Mouse (Mus musculus) monocyte, adult 2 months (primary cell): ENCODE measurements around the gene Gm28305.

Experiments
- DNase-seq, 2 experiments: peaks; one replicate each; pipeline ENCODE4 v3.0.0; 2022; ENCODE audit warnings: low spot score in 2 of 2, low read depth in 1 of 2

The Gm28305 gene

DNA sequence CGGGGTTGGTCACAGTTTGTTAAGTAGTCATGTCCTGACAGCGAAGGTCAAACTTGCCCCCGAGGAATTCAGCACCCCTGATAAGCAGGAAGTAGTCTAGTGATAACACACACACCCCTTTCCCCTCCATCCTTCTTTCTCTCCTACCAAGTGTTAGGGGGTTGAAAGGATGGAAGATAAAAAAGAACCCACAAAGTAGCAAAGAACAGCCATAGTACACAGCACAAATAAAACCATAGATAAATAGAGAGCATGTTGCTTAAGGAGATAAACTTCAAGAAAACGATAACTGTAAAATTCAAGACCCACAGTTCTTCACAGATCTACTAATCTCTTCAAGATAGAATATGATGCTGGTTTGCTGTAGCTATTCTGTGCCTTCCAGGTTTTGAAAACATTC lies 29.8 kb downstream of the Gm28305 start:
- DNase-seq = no peak

GRCm38 (mm10) chr9:104070863-104071604 lies 30.6 kb downstream of the Gm28305 start:
- DNase-seq = no peak

- DNase-seq = no peak
Observed at GRCm38 (mm10) chr9:104075808-104076207, 35.3 kb downstream of the Gm28305 start.

DNA sequence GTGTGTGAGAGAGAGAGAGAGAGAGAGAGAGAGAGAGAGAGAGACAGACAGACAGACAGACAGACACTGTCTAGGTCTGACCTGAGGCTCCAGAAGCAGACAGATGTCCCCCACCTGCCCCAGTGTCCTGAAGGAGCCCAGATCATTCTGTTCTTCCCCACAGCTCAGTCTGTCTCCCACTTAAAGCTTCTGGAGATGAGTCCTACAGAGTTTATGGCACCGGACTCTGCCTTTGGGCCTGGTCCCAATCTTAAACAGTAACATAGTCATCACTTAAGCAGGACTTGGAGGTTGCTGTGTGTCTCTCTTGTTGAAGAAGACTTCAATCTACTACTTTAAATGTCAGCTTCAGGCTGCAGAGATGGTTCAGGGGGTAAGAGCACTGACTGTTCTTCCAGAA lies 38.3 kb downstream of the Gm28305 start:
- DNase-seq = no peak

DNA sequence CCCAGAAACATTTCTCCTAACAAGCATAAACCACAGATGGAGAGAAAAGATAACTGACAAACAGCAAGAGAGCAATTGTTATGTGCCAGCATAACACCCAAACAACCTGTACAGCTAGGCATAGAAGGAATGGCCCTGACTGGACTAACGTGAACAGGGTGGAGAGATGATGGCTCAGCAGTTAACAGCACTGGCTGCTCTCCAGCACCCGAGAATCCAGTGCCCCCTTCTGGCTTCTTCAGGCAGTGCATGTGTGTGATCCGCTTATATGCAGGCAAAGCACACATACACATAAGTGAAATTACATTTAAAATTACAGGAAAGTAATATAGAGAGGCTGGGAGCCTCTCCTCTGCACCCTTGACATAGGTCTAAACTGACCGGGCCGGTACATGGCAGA lies 38.9 kb downstream of the Gm28305 start:
- DNase-seq = peak in 1 of 2 experiments; percentile 18

DNA sequence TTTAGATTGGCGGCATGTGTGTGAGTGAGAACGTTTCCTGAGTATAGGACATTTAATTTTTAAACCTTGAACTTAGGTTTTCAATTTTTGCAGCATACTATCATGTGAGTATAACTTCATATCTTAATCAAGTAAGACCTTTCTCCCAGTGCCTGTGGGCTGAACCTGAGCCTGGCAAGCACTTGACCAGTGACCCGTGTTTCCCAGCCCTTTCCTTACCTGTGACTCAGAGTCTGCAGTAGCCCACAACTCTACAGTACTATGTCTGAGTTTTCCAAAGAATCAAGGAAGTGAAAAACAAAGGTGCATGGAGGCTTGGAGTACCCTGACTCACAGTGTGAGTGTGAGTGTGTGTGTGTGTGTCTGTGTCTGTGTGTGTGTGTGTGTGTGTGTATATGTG lies 39.6 kb downstream of the Gm28305 start:
- no peak for DNase-seq

DNA sequence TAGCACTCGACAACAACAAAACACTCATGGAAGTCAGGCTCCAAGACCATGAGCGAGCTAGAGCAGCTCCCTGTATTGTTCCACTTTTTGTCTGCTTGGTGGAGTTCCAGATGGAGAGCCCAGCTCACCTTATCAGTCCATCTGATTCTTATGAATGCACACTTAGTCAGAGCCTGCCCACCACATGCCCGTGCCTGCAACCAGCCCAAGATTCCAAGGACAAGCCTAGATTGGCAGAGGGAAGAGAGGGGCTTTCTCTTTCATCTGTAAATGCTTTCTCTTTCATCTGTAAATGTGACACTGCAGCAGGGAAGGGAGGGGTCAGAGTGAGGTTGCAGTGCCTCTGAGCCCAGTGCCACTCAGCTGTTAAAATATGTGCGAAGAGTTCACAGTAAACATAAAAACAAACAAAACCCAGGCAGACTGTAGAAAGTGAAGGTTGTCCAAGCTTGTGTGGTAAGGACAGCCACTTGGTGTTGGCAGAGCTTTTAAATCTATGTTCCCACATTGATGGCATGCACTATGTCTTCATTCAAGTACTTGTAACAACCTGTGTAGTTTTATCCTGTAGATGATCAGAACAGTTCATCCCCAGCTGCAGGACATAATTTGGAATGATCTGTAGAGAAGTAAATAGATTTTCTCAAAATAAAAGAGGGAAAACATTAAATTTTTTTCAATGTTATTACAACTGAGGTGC lies 45.4 kb downstream of the Gm28305 start:
- no peak for DNase-seq

DNA sequence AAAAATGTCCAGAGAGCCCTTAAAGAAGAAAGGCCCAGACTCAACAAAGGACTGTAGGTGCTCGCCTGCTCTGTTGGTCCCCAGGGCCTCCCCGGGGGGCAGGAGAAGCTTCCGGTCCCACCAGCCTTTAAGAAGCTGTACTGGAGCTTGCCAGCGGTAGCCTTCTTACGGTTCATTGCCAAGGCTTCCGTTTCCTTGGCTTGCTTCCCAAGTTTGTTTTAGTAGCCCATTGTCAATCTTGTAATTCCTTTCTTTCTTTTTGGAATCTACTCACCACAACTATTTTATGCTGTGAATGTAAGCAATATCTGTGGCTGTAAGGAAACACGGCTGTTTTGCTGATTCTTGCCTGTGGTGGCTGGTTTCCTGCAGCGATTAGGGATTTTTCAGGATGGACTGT lies 48.1 kb downstream of the Gm28305 start:
- DNase-seq = no peak

DNA sequence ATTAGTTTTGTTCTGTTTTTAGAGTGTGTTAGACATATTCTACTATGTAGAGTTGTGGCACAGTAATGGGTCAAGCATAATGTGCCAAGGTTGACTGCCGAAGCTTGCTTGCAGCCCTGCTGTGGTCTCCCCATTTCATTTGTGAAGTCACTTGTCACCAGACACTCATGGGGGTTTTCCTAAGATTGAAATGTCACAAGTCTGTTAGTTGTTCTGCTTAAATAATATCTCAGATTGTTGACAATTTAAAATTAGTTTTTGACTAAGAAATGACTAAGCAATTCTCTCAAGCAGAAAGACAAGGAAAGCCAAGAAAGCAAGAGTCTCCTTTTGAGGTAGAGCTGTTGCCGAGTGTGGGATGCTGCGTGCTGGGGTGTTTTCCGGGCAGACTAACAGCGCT lies 52.5 kb downstream of the Gm28305 start:
- DNase-seq = no peak

DNA sequence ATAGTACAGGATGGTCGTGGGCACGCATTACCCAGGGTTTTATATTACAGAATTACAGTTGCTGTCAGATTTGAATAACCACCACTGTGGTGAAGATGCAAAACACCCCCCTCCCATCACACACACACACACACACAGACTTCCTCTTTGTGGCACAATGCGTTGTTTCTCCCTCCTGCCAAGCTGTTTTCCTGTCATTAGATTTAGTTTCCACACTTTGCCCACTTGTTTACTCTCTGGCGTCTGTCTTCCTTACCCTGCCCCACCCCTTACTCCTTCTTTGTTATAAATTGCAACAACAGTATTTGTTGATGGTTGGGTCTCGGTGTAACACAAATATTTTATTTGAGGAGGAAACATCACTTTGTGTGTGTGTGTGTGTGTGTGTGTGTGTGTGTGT lies 57.8 kb downstream of the Gm28305 start:
- no peak for DNase-seq

DNA sequence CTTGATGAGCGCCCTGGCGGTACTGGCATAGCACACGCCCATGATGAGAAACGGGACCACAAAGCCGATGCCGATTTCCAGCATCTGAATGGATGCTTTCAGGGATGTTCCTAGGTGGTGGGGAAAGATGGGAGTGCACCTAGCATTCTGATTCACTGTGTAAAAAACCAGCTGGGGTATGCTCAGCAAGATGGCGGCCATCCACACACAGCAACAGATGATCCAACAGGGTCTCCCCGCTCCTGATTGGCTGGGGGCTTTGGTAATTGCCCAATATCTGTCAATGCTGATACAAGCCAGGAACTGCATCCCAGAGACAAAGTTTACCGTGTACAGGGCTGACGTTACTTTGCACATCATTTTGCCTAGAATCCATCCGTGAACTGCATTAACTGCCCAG lies 58.6 kb downstream of the Gm28305 start:
- DNase-seq = no peak

DNA sequence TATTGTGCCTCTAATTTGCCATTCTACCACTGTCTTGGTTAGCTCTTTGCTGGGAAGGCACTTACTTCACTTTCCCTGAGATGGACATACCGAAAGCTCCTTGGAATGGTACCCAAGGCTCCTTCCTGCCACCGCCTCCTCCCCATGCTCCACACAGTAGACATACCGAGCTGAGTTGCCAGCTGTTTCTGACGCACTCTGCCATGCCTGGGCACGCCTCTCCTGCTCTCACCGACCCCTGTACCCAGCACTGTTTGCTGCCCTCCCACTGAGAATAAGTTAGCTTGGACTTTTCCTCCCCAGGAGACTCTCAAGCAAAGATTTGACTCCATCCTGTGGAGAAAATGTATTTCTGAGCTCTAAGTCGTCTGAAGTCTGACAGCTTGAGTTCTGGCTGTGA lies 60.4 kb downstream of the Gm28305 start:
- no peak for DNase-seq

DNA sequence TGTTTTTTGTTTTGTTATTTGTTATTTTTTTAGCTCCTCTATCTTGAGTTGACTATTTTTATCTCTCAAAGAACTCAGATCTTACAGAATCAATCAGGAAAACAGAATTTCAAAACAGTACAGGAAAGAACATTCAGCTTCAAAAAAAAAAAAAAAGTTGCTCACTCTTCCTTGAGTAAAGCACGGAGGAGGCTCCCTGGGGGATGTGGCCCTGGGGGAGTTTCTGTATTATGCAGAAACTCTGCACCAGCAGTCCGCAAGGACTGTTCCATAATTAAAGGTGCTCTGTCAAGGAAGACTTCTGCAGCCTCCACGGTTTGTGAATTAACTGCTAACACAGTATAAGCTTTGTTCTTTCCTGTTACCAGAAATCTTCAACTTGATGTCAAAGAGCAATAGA lies 61.0 kb downstream of the Gm28305 start:
- DNase-seq = no peak

GRCm38 (mm10) chr9:104102301-104102700 lies 61.8 kb downstream of the Gm28305 start:
- DNase-seq = no peak

- no peak for DNase-seq
Observed at GRCm38 (mm10) chr9:104102901-104103300, 62.4 kb downstream of the Gm28305 start.

DNA sequence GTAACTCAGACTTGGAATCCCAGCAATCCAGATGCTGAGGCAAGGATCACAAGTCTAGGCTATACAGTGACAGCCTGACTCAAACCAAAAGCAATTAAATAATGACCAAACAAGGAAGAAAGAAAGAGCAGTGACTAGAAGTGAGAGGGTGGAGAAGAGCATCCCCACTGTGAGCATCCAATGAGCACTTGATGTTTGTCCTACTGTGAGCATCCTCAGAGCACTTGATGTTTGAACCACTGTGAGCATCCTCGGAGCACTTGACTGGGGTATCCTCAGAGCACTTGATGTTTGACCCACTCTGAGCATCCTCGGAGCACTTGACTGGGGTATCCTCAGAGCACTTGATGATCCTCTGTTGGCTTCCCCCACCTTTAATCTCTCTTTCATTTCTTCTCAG lies 64.5 kb downstream of the Gm28305 start:
- no peak for DNase-seq

DNA sequence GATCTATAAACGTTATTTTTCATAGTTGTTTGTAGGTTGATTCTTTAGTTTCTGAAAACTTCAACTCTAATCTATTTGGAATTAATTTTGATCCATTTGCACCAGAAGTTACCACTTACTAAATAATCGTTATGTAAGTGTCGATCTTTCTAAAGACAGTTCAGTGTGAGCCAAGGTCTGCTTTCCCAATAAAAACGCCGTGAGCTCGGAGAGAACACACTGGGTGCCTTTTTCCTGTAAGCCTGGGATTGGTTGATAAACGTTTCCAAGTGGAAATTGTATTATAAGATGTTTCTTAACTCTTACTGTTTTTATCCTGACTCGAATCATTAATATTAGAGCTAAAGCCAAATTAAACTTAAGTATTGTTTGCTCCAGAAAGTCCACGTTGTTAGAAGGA lies 66.5 kb downstream of the Gm28305 start:
- no peak for DNase-seq

- DNase-seq = no peak
Observed at GRCm38 (mm10) chr9:104107482-104107881, 67.0 kb downstream of the Gm28305 start.

DNA sequence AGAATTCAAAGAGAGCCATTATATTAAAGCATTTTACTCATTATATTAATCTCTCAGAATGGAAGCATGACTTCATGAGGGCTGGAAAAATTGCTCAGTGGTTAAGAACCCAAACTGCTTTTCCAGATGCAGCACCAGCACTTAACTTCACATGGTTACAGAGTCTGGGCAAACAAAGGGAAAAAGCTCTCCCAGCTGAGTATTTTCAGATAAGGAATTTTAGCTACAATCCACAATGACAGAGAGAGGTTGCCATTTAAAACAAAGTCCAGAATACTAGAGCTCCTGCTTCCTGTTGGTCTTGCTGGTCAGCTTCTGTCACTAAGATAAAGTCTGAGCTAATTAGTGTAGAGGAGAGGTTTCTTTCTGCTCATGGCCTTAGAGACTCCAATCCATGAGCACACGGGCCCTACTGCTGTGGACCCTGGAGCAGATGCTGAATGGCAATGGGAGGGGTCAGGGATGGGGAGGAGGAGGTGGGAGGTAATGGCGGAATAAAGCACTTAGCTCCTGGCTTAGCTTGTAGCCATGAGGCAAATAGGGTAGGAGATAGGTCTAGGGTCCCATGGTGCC lies 68.2 kb downstream of the Gm28305 start:
- no peak for DNase-seq

- no peak for DNase-seq
Observed at GRCm38 (mm10) chr9:104109151-104109550, 68.7 kb downstream of the Gm28305 start.

- DNase-seq = no peak
Observed at GRCm38 (mm10) chr9:104123101-104123500, 82.6 kb downstream of the Gm28305 start.

DNA sequence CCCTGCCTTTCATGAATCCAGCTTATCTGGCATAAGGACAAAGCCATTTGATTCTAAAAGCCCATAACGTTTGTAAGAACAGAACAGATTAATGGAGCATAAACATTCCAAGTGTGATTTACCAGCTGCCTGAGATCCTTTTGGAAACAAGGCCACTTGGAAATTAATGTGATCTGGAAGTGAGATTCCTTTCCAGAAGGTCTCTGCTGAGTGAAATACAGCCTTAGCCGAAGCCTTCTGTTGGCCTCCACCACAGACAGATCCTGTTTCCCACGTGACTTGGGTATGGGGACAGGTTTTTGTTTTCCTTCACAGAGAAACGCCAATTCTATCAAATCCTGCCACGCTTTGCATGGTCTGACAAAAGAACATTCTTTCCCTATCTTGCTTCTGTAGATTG lies 83.2 kb downstream of the Gm28305 start:
- DNase-seq = no peak
